Mouse (Mus musculus): ENCODE measurements around the gene Cul1.
"Not testable (repeated sequence)": the region's sequence is repeated elsewhere in the genome, so short reads cannot be mapped to it uniquely, and the experiment has no call there.

Cul1 gene

GRCm38 (mm10) chr6:47453098-47453497 is at the start of gene Cul1:
Gene Cul1, plus strand, starts transcription at chr6:47453398.
- no peak for DNase-seq (ENCODE audit: low spot score in 2 of 2)

- DNase-seq (ENCODE audit: low spot score in 2 of 2) = no peak
These were observed 48.5 kb upstream of the Cul1 start for GRCm38 (mm10) chr6:47404419-47405382.

- DNase-seq (ENCODE audit: low spot score in 2 of 2) = no peak
These were observed 40.2 kb upstream of the Cul1 start for GRCm38 (mm10) chr6:47412886-47413606.

GRCm38 (mm10) chr6:47413656-47414055 is 39.5 kb upstream of the Cul1 start:
- DNase-seq (ENCODE audit: low spot score in 2 of 2) = no peak

GRCm38 (mm10) chr6:47418691-47419090 is 34.5 kb upstream of the Cul1 start:
- no peak for DNase-seq (ENCODE audit: low spot score in 2 of 2)

- DNase-seq (ENCODE audit: low spot score in 2 of 2) = no peak
These were observed 33.0 kb upstream of the Cul1 start for GRCm38 (mm10) chr6:47420156-47420555.

GRCm38 (mm10) chr6:47421221-47421620 is 32.0 kb upstream of the Cul1 start:
- DNase-seq (ENCODE audit: low spot score in 2 of 2) = no peak

GRCm38 (mm10) chr6:47426136-47426535 is 27.1 kb upstream of the Cul1 start:
- no peak for DNase-seq (ENCODE audit: low spot score in 2 of 2)

- not testable (repeated sequence) for DNase-seq (ENCODE audit: low spot score in 2 of 2)
These were observed 26.6 kb upstream of the Cul1 start for GRCm38 (mm10) chr6:47426556-47426955.

- DNase-seq (ENCODE audit: low spot score in 2 of 2) = not testable (repeated sequence)
These were observed 20.4 kb upstream of the Cul1 start for GRCm38 (mm10) chr6:47432795-47433194.

- DNase-seq (ENCODE audit: low spot score in 2 of 2) = no peak
These were observed 13.1 kb upstream of the Cul1 start for GRCm38 (mm10) chr6:47440080-47440479.

GRCm38 (mm10) chr6:47447658-47448057 is 5.5 kb upstream of the Cul1 start:
- no peak for DNase-seq (ENCODE audit: low spot score in 2 of 2)

GRCm38 (mm10) chr6:47453522-47454130 is 428 bp downstream of the Cul1 start:
- DNase-seq (ENCODE audit: low spot score in 2 of 2) = peak in 1 of 2 experiments; percentile 55

GRCm38 (mm10) chr6:47454131-47454574 is 955 bp downstream of the Cul1 start:
- peak; percentile 75 to 83 for DNase-seq (ENCODE audit: low spot score in 2 of 2)

- DNase-seq (ENCODE audit: low spot score in 2 of 2) = peak; percentile 51 to 66
These were observed 1.7 kb downstream of the Cul1 start for GRCm38 (mm10) chr6:47454575-47455571.

- no peak for DNase-seq (ENCODE audit: low spot score in 2 of 2)
These were observed 2.6 kb downstream of the Cul1 start for GRCm38 (mm10) chr6:47455843-47456242.

GRCm38 (mm10) chr6:47456853-47457252 is 3.7 kb downstream of the Cul1 start:
- no peak for DNase-seq (ENCODE audit: low spot score in 2 of 2)

GRCm38 (mm10) chr6:47465400-47465799 is 12.2 kb downstream of the Cul1 start:
- no peak for DNase-seq (ENCODE audit: low spot score in 2 of 2)

- no peak for DNase-seq (ENCODE audit: low spot score in 2 of 2)
These were observed 13.3 kb downstream of the Cul1 start for GRCm38 (mm10) chr6:47466488-47466887.

- no peak for DNase-seq (ENCODE audit: low spot score in 2 of 2)
These were observed 13.9 kb downstream of the Cul1 start for GRCm38 (mm10) chr6:47467058-47467457.

GRCm38 (mm10) chr6:47469760-47470159 is 16.6 kb downstream of the Cul1 start:
- DNase-seq (ENCODE audit: low spot score in 2 of 2) = no peak
